Mouse (Mus musculus): ENCODE results near the gene Adamts7.

The Adamts7 gene

DNA sequence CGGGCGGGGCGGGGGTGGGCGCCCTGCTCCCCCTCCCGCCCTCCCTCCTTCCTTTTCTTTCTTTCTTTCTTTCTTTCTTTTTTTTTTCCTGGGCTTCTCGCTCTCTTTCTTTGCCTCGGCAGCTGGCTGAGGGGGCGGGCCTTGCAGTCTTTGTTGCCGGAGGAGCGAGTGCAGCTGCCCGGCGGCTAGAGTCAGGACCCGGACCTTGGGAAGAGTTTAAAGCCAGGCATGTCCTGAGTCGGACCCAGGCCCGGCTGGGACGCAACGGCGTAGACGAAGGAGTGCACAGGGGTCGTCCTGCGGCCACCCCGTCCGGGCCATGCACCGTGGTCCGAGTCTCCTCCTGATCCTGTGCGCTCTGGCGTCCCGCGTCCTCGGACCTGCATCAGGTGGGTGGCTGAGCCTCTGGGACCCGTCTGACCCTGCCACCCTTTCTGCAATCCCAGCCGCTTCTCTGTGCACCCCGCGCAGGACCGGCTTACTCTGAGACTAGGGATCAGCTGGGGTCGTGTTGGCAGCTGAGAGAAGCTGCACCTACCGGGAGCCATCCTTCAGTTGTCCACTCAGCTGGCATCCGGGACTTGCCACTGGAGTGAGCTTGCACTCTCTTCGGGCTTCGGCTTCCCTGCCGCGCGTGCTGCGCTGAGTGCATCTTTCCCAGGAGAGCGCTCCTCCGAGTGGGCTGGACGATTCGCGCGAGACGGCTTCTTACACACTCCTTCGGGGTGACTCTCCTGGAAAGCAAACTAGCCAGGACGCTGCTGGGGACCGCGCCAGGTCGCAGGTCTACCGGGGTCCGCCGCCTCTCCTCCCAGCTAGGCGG, at the start of gene Adamts7:
Adamts7 (plus strand) TSS at position 144 of the 823 bp plus-strand sequence.
- DNase-seq, result no peak

DNA sequence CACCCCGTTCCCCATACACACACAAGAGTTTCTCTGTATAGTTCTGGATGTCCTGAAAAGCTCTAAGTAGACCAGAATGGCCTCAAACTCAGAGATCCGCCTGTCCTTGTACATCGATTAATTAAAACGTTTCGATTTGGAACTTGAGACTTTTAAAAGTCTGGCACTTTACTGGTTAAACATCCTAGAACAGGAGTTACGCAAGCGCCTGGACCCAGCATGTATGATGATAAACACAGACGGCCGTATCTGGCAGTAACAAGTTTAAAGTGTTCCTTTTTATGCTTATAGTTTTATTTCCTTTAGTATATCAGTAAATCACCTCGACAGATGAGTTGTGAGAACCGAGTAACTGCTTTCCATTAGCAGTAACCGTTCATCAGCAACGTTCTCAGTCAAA, 49.7 kb upstream of the Adamts7 start:
- no peak for DNase-seq

GRCm38 (mm10) chr9:90113651-90114566, 49.0 kb upstream of the Adamts7 start:
- peak; percentile 80 for DNase-seq

GRCm38 (mm10) chr9:90114567-90115307, 48.1 kb upstream of the Adamts7 start, which contains the start of gene Morf4l1:
Morf4l1 (minus strand) TSS chr9:90114774.
- peak; percentile 96 for DNase-seq

DNA sequence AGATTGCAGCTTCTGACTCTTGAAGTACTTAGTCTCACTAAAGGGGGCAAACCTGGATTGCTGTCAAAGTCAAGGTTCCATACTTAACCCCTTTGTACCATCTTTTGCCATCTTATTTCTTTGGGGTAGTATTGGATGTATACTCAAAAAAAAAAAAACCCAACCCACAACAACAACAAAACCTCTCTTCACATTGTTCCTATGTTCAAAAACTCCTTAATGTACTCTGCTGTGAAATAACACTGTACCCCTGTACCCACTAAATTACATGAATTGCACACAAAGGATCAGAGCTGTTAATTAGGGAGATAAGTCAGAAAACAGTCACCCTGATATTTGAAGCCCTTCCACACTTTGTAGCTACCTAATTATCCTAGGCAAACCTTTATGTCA, 47.6 kb upstream of the Adamts7 start:
- no peak for DNase-seq

GRCm38 (mm10) chr9:90117234-90117633, 45.6 kb upstream of the Adamts7 start:
- no peak for DNase-seq

GRCm38 (mm10) chr9:90122246-90122740, 40.6 kb upstream of the Adamts7 start:
- no peak for DNase-seq

GRCm38 (mm10) chr9:90124156-90124872, 38.6 kb upstream of the Adamts7 start:
- no peak for DNase-seq

DNA sequence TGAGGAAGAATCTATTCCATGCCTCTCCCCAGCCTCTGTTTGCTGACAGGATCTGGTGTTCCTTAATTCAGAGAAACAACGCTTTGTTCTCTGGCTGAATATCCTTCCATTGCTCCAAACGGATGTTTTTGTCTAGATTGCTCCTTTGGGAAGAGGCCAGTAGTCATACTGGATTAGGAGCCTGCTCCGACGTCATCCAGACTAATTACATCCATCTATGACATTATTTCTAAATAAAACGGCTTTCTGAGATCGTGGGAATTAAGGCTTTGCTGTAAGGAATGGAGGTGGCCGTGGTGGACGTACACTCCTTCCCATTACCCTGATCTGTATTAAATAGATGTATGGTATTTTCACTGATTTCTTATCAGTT, 38.0 kb upstream of the Adamts7 start:
- DNase-seq, result no peak

GRCm38 (mm10) chr9:90125416-90126099, 37.3 kb upstream of the Adamts7 start:
- DNase-seq, result no peak

- peak; percentile 49 for DNase-seq
Measured at GRCm38 (mm10) chr9:90126260-90127010, 36.4 kb upstream of the Adamts7 start.

DNA sequence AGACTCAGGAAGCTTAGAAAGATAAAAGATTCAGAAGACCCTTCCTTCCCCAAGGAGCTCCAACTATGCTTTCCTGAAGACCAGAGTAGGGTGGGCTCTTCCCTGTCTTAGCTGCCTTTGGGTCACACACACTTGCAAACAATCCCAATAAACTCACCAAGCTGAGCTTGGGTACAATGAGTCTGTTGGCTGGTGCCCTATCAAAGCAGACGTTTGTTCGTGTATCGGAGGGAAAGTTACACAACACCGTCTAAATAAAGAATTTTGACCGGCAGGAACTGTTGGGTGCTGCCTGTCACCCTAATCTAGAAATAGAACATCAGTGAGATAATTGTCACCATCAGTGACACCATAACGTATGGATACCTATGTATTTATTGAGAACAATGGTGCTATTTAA, 35.7 kb upstream of the Adamts7 start:
- DNase-seq, result no peak

- DNase-seq, result no peak
Measured at GRCm38 (mm10) chr9:90128636-90129201, 34.1 kb upstream of the Adamts7 start.

GRCm38 (mm10) chr9:90133562-90134355, 29.1 kb upstream of the Adamts7 start:
- DNase-seq, result no peak

GRCm38 (mm10) chr9:90135466-90135865, 27.4 kb upstream of the Adamts7 start:
- DNase-seq, result no peak

DNA sequence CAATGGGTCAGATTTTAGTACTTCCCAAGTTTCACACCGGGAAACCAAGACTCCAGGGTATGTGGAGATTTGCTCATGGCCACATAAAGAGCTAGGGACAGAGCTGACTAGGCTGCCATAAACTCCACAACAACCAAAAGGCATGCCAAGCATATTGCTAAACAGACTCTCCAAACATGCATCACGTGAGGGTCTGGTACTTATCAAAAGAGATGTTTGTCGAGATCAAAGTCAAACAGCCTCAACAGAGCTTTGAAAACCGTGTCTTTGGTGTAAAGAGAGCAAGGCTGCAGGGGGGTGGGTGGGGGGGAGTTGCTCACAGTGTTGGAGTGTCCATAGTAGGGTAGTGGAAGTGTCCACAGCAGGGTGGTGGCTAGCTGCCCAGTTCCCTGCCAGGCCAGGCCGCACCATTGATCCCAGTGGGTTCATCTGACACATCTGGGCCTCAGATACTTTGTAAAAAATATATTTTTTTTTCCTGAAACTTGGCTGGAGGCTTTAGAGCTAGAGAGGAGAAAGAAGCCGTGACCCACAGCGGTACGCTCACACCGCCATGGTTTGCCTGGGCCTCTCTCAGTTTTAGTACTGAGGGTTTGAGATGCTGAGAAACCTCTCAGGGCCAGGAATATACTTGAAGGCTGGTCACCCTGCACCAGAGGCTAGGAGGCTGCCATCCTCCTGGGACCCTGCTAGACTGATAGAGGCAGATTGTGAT, 26.7 kb upstream of the Adamts7 start:
- no peak for DNase-seq

GRCm38 (mm10) chr9:90136678-90136965, 26.2 kb upstream of the Adamts7 start:
- DNase-seq, result no peak

GRCm38 (mm10) chr9:90145788-90146187, 17.1 kb upstream of the Adamts7 start:
- no peak for DNase-seq

- no peak for DNase-seq
Measured at GRCm38 (mm10) chr9:90146869-90147268, 16.0 kb upstream of the Adamts7 start.

Measured in cerebellum, adult 11 months (tissue).